Mouse (Mus musculus) liver, adult 2 months (tissue): ENCODE data around the gene Rnf43.

Experiments used
- CTCF ChIP-seq: fragments of 200-500 bp; IDR thresholded peaks from 2 replicates; pipeline ENCODE4 v1.5.1; 2011; ENCODE audit warnings: low read depth, low read length, control low read depth
- POLR2A ChIP-seq: fragments of 200-500 bp; IDR thresholded peaks from 2 replicates; pipeline ENCODE4 v1.6.1; 2011; ENCODE audit warnings: low read length, control low read depth; ENCODE audit not compliant: insufficient read depth; ENCODE audit errors: extremely low read depth

- TF ChIP-seq POLR2A (no peak), CTCF (no peak)
Observed at GRCm38 (mm10) chr11:87761181-87761721, 98.7 kb downstream of the Rnf43 start.
